Mouse (Mus musculus): ENCODE measurements at regions not wholly inside any gene's neighbourhood (a gene's known extent, or its start where the extent isn't known, plus 50 kb on each side); places are given as distances from the start of the nearest gene placed in this dataset.

DNA sequence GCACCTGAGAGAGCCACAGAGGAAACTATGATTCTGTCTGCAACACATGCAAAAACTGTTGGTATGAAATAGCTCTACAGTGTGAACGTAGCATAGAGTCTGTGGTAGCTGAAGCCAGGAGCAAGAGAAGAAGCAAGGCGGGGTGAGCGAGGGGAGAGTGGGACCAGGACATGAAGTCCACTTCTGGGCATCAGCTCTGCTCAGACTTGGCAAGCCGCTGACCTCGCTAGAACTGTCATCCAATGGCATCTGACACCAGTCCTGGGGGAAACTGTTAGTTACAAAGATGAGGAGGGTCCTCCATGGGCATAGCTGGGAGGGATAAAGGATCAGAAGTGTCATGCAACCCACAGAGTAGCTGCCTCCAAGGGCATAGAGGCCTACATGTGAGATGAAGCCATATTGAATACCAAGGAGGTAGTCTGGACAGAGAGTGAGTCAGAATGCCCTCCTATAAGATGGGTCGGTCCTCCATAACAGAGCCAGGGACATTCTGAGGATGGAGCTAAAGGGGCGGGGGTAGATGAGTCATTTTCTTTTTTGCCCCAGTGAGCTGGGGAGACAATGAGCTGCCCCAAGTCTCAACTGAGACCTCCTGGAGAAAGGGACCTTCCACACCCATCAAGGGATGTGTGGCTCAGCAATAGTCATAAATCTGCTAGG is 102.0 kb downstream of the 1810010D01Rik start:
- H3K4me3 ChIP-seq (ENCODE audit: insufficient read depth, low read depth, low read length), result no peak overlapping the region
- WGBS, result 99% methylated on average over 7 of the region's 7 CpGs
- no peaks in the 10 kb centered on the region for H3K36me3 ChIP-seq (ENCODE audit: control insufficient read depth, insufficient read depth, low read length)
- no peak overlapping the region for H3K27ac ChIP-seq (ENCODE audit: insufficient read depth, low read depth, low read length)
- H3K27me3 ChIP-seq (replicated peaks; ENCODE audit: control insufficient read depth, insufficient read depth, low read length), result no peaks in the 10 kb centered on the region
- peaks cover 3% of the 10 kb centered on the region; the same call in 1 of the 2 replicates for H3K4me1 ChIP-seq (ENCODE audit: control insufficient read depth, insufficient read depth, low read length)
- TF ChIP-seq CTCF (conservative IDR thresholded peaks at IDR 0.05; ENCODE audit: insufficient read depth, insufficient read length, low read depth, low read length) (no peak), POLR2A (IDR thresholded peaks at IDR 0.05; ENCODE audit: low read depth, low read length) (no peak)
- no peak for DNase-seq

- Histone ChIP-seq H3K27me3 (replicated peaks; ENCODE audit: control insufficient read depth, insufficient read depth, low read length) (no peaks in the 10 kb centered on the region), H3K27ac (ENCODE audit: insufficient read depth, low read depth, low read length) (no peak overlapping the region), H3K4me3 (ENCODE audit: insufficient read depth, low read depth, low read length) (no peak overlapping the region), H3K36me3 (ENCODE audit: control insufficient read depth, insufficient read depth, low read length) (no peaks in the 10 kb centered on the region), H3K4me1 (ENCODE audit: control insufficient read depth, insufficient read depth, low read length) (peaks cover 3% of the 10 kb centered on the region; the same call in 1 of the 2 replicates)
- TF ChIP-seq CTCF (conservative IDR thresholded peaks at IDR 0.05; ENCODE audit: insufficient read depth, insufficient read length, low read depth, low read length), result no peak
- no peak for DNase-seq
- WGBS, result 71% methylated on average over 5 of the region's 5 CpGs
Observed at GRCm38 (mm10) chr7:145102692-145103091, 105.2 kb downstream of the 1810010D01Rik start.

- Histone ChIP-seq H3K4me3 (ENCODE audit: insufficient read depth, low read depth, low read length) (no peak overlapping the region), H3K27ac (ENCODE audit: insufficient read depth, low read depth, low read length) (no peak overlapping the region), H3K27me3 (replicated peaks; ENCODE audit: control insufficient read depth, insufficient read depth, low read length) (no peaks in the 10 kb centered on the region), H3K4me1 (ENCODE audit: control insufficient read depth, insufficient read depth, low read length) (peaks cover 3% of the 10 kb centered on the region; the same call in 1 of the 2 replicates), H3K36me3 (ENCODE audit: control insufficient read depth, insufficient read depth, low read length) (no peaks in the 10 kb centered on the region)
- 28% methylated on average over 6 of the region's 6 CpGs for WGBS
- DNase-seq, result peak; percentile 68
- no peak for TF ChIP-seq CTCF (conservative IDR thresholded peaks at IDR 0.05; ENCODE audit: insufficient read depth, insufficient read length, low read depth, low read length)
- TF ChIP-seq POLR2A (IDR thresholded peaks at IDR 0.05; ENCODE audit: low read depth, low read length), result no peak
Observed at GRCm38 (mm10) chr7:145102216-145102615, 105.7 kb downstream of the 1810010D01Rik start.

DNA sequence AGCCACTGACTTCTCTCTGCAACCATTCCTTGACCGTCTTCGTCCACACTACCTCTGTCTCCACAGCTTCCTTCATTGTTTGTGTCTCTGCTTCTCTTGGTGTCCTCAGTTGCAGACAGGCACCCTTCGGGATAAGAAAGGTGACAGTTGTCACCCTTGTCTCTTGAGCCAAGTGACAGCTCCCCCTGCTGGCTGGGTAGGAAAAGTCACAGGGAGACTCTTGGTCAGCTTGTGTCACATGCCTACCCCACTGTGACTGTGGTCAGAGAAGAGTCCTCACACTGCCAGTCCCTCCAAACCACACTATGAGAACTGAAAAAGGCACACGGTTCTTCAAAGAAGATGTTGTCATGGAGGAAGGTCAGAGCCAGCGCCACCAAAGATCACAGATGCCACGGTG is 109.6 kb downstream of the 1810010D01Rik start:
- peaks cover 3% of the 10 kb centered on the region; the same call in 1 of the 2 replicates for H3K4me1 ChIP-seq (ENCODE audit: control insufficient read depth, insufficient read depth, low read length)
- H3K27ac ChIP-seq (ENCODE audit: insufficient read depth, low read depth, low read length), result no peak overlapping the region
- DNase-seq, result peak; percentile 26
- peak; percentile 71 for TF ChIP-seq CTCF (conservative IDR thresholded peaks at IDR 0.05; ENCODE audit: insufficient read depth, insufficient read length, low read depth, low read length)
- TF ChIP-seq POLR2A (IDR thresholded peaks at IDR 0.05; ENCODE audit: low read depth, low read length), result no peak
- H3K36me3 ChIP-seq (ENCODE audit: control insufficient read depth, insufficient read depth, low read length), result no peaks in the 10 kb centered on the region
- H3K27me3 ChIP-seq (replicated peaks; ENCODE audit: control insufficient read depth, insufficient read depth, low read length), result no peaks in the 10 kb centered on the region
- WGBS, result 88% methylated on average over 6 of the region's 6 CpGs
- H3K4me3 ChIP-seq (ENCODE audit: insufficient read depth, low read depth, low read length), result no peak overlapping the region

DNA sequence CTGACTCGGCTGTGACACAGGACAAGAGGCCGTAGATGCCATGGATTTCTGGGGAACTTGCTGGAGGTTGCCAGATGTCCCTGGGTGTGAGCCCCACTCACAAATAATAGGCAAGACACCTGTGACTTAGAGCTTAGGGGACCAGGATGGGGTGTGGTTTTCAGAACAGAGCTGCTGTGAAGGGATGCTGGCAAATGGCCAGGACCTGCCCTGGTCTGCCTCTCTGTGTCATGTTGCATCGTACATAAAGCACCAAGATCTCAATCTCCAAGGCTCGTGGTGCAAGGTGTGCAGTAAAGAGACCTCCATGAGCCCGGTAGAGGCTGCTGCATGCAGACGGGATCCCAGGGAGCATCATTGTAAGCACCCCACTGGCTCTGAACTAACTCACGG is 113.8 kb downstream of the 1810010D01Rik start:
- Histone ChIP-seq H3K27me3 (replicated peaks; ENCODE audit: control insufficient read depth, insufficient read depth, low read length) (no peaks in the 10 kb centered on the region), H3K36me3 (ENCODE audit: control insufficient read depth, insufficient read depth, low read length) (no peaks in the 10 kb centered on the region), H3K4me3 (ENCODE audit: insufficient read depth, low read depth, low read length) (no peak overlapping the region), H3K27ac (ENCODE audit: insufficient read depth, low read depth, low read length) (no peak overlapping the region), H3K4me1 (ENCODE audit: control insufficient read depth, insufficient read depth, low read length) (no peaks in the 10 kb centered on the region)
- no peak for DNase-seq
- TF ChIP-seq POLR2A (IDR thresholded peaks at IDR 0.05; ENCODE audit: low read depth, low read length) (no peak), CTCF (conservative IDR thresholded peaks at IDR 0.05; ENCODE audit: insufficient read depth, insufficient read length, low read depth, low read length) (no peak)
- WGBS, result 86% methylated on average over 7 of the region's 7 CpGs

DNA sequence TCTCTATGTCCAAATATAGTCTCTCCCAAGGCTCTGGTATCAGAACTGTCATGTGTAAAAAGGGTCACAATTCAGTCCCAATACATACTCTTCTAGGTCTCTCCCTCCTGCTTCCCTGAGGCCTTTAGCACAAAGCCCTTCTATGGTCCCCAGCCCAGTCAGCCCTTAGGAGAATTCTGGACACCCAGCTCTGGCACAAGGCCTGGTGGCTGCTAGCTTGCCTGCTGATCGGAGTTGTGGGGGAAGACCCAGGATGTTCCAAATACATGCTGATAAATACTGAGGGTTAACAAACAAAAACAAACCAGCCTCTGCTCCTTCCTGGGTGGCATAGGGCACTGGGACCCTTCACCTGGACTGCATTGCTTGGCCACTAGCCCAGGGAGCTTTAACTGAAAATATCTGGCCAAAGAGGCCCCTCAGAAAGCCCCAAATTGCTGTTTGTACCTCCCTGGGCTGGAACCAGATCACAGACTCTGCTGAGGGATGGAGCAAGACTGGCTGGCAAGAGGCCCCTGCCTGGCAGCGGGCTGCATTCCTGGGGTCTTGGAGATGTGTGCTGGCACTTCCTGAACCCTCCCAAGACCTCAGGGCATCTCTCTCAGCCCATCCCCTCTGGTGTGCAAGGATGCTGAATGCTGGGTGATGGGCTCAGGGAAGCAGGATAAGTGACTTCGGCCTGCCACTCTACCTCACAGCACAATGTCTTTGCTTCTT is 114.3 kb downstream of the 1810010D01Rik start:
- no peak for DNase-seq
- Histone ChIP-seq H3K27ac (ENCODE audit: insufficient read depth, low read depth, low read length) (no peak overlapping the region), H3K36me3 (ENCODE audit: control insufficient read depth, insufficient read depth, low read length) (no peaks in the 10 kb centered on the region), H3K4me3 (ENCODE audit: insufficient read depth, low read depth, low read length) (no peak overlapping the region), H3K27me3 (replicated peaks; ENCODE audit: control insufficient read depth, insufficient read depth, low read length) (no peaks in the 10 kb centered on the region), H3K4me1 (ENCODE audit: control insufficient read depth, insufficient read depth, low read length) (no peaks in the 10 kb centered on the region)
- TF ChIP-seq CTCF (conservative IDR thresholded peaks at IDR 0.05; ENCODE audit: insufficient read depth, insufficient read length, low read depth, low read length), result no peak
- TF ChIP-seq POLR2A (IDR thresholded peaks at IDR 0.05; ENCODE audit: low read depth, low read length), result no peak
- WGBS, result 87% methylated on average over 3 of the region's 3 CpGs

DNA sequence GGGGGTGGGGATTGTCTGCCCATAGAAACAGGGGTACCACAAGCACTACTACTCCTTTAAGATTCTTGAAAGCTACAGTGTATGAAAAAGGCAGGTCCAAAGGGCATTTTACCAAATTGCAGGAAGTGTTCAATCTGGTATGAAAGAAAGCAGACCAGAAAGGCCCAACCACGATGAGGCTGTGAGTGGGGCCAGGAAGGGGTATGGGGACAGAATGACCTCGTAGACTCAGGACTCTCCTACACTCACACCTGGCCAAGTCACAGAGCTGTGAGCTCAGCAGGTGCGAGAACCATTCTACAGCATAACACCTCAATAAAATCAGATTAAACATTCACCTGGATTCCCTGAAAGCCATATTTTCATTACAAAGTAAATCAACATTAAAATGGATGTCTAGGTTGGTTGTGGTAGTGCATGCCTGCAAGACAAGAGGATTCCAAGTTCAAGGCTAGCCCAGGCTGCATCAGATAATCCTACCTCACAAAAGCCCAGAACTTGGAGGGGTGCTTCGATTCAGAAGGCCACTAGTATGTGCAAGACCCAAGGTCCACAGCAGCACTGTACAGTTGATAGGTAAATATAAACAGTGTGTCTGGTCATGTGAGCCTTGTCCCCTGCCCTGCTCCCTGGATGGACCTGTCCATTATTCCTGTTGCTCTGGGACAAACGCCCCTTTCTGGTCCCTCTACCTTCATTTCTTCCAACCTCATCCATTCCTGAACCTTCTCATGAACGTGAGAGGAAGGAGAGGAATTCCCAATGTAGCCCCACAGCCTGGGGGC is 115.3 kb downstream of the 1810010D01Rik start:
- peak; percentile 19 for DNase-seq
- no peak overlapping the region for H3K4me3 ChIP-seq (ENCODE audit: insufficient read depth, low read depth, low read length)
- H3K27ac ChIP-seq (ENCODE audit: insufficient read depth, low read depth, low read length), result no peak overlapping the region
- no peak for TF ChIP-seq POLR2A (IDR thresholded peaks at IDR 0.05; ENCODE audit: low read depth, low read length)
- no peak for TF ChIP-seq CTCF (conservative IDR thresholded peaks at IDR 0.05; ENCODE audit: insufficient read depth, insufficient read length, low read depth, low read length)
- no peaks in the 10 kb centered on the region for H3K27me3 ChIP-seq (replicated peaks; ENCODE audit: control insufficient read depth, insufficient read depth, low read length)
- 58% methylated on average over 6 of the region's 6 CpGs for WGBS
- no peaks in the 10 kb centered on the region for H3K4me1 ChIP-seq (ENCODE audit: control insufficient read depth, insufficient read depth, low read length)
- H3K36me3 ChIP-seq (ENCODE audit: control insufficient read depth, insufficient read depth, low read length), result no peaks in the 10 kb centered on the region
